Mouse (Mus musculus) G1E (cell line): ENCODE measurements around the gene Efcab2. TPM values are rescaled to one million over a fixed set of nuclear protein-coding genes. Genes with fewer than 3 reads are reported as not detected.

Source experiments
- ATAC-seq: 2 replicates; pipeline ENCODE4 v1.8.0; 2016; ENCODE audit warnings: mild to moderate bottlenecking; ENCODE audit not compliant: insufficient number of reproducible peaks, poor library complexity, low FRiP score, severe bottlenecking; ENCODE audit errors: extremely low read depth
- DNase-seq: peaks from one replicate; pipeline ENCODE4 v3.0.0; 2012; ENCODE audit warnings: low spot score
- H3K27me3 ChIP-seq: 2 replicates; pipeline ENCODE4 v1.6.1; 2012; ENCODE audit warnings: mild to moderate bottlenecking, low read length, inconsistent platforms; ENCODE audit not compliant: insufficient read depth
- H3K36me3 ChIP-seq: replicated peaks from 2 replicates; pipeline ENCODE3; 2012; ENCODE audit warnings: mild to moderate bottlenecking, inconsistent platforms
- H3K4me1 ChIP-seq: 2 replicates; pipeline ENCODE4 v1.6.1; 2012; ENCODE audit warnings: low read depth, low read length, inconsistent platforms, mixed read lengths; ENCODE audit not compliant: insufficient read depth
- H3K4me3 ChIP-seq: 2 replicates; pipeline ENCODE4 v1.5.1; 2012; ENCODE audit warnings: low read depth, mild to moderate bottlenecking, inconsistent platforms, low read length, moderate library complexity, mixed read lengths
- H3K9me3 ChIP-seq: replicated peaks from 2 replicates; pipeline ENCODE4 v1.6.1; 2012; ENCODE audit warnings: inconsistent platforms
- CTCF ChIP-seq: IDR thresholded peaks from 2 replicates; pipeline ENCODE4 v1.5.1; 2012; ENCODE audit warnings: low read depth, low read length, inconsistent platforms, mixed read lengths
- GATA1 ChIP-seq: IDR thresholded peaks from 2 replicates; pipeline ENCODE4 v1.6.1; 2012; ENCODE audit warnings: borderline replicate concordance, low read length, inconsistent platforms, mixed read lengths
- GATA2 ChIP-seq: IDR thresholded peaks from 2 replicates; pipeline ENCODE4 v1.6.1; 2012; ENCODE audit warnings: low read depth, low read length, inconsistent platforms, borderline replicate concordance
- POLR2AphosphoS5 ChIP-seq: IDR thresholded peaks from 2 replicates; pipeline ENCODE4 v1.6.1; 2012; ENCODE audit warnings: low read depth, low read length, inconsistent platforms; ENCODE audit not compliant: insufficient replicate concordance
- TAL1 ChIP-seq: conservative IDR thresholded peaks from 2 replicates; pipeline ENCODE4 v1.6.1; 2012; ENCODE audit warnings: low read depth, low read length, inconsistent platforms, mixed read lengths
- polyA plus RNA-seq: library from polyadenylated mRNA; stranded (reverse); fragments of >175 nt; gene quantifications from 2 replicates; pipeline ENCODE4 v1.2.3, GENCODE M21; 2012
- total RNA-seq, 2 experiments: library from RNA; stranded (forward) in 1 of 2; stranded (reverse) in 1 of 2; fragments of 200-1000 nt in 1 of 2; fragments of >200 nt in 1 of 2; fragmentation: Nextera tagmentation in 1 of 2; gene quantifications; 2 replicates each; pipeline ENCODE4 v1.2.3; 2014 to 2017

The Efcab2 gene
- total and polyA plus RNA-seq, 3 experiments = 0.17 to 6.0 (median 4.1) TPM

GRCm38 (mm10) chr1:178496841-178497240 lies 91.0 kb downstream of the Efcab2 start:
- peaks cover 8% of the 10 kb centered on the region; the same call in 1 of the 2 replicates for H3K27me3 ChIP-seq
- H3K9me3 ChIP-seq = no peaks in the 10 kb centered on the region
- TF ChIP-seq GATA1 (no peak), CTCF (peak; percentile 21; the same call in 1 of the 2 replicates)
- no peak overlapping the region for H3K4me3 ChIP-seq
- ATAC-seq = no peak
- H3K4me1 ChIP-seq = no peaks in the 10 kb centered on the region
- peak; percentile 11 for DNase-seq
- no peaks in the 10 kb centered on the region for H3K36me3 ChIP-seq

GRCm38 (mm10) chr1:178506938-178507337 lies 101.1 kb downstream of the Efcab2 start:
- Histone ChIP-seq H3K9me3 (no peaks in the 10 kb centered on the region), H3K4me1 (no peaks in the 10 kb centered on the region), H3K4me3 (no peak overlapping the region), H3K36me3 (no peaks in the 10 kb centered on the region), H3K27me3 (peaks cover 5% of the 10 kb centered on the region)
- no peak for ATAC-seq
- TF ChIP-seq POLR2AphosphoS5 = no peak
- no peak for TF ChIP-seq GATA1
- TF ChIP-seq CTCF = no peak
- no peak for TF ChIP-seq GATA2
- TF ChIP-seq TAL1 = no peak
- no peak for DNase-seq

- TF ChIP-seq GATA2 (no peak), TAL1 (no peak), CTCF (no peak), POLR2AphosphoS5 (no peak), GATA1 (no peak)
- no peak overlapping the region for H3K4me3 ChIP-seq
Observed at GRCm38 (mm10) chr1:178512323-178513031, 106.6 kb downstream of the Efcab2 start.

GRCm38 (mm10) chr1:178513954-178514353 lies 108.1 kb downstream of the Efcab2 start:
- ATAC-seq (no peak), DNase-seq (no peak)
- TF ChIP-seq POLR2AphosphoS5 (no peak), GATA2 (no peak)
- Histone ChIP-seq H3K27me3 (peaks cover 4% of the 10 kb centered on the region; the same call in 1 of the 2 replicates), H3K4me1 (no peaks in the 10 kb centered on the region), H3K9me3 (no peaks in the 10 kb centered on the region), H3K36me3 (no peaks in the 10 kb centered on the region), H3K4me3 (no peak overlapping the region)

More at GRCm38 (mm10) chr1:178512323-178513031, 106.6 kb downstream of the Efcab2 start:
- ATAC-seq = no peak
- Histone ChIP-seq H3K4me1 (no peaks in the 10 kb centered on the region), H3K36me3 (no peaks in the 10 kb centered on the region), H3K27me3 (peaks cover 4% of the 10 kb centered on the region; the same call in 1 of the 2 replicates), H3K9me3 (no peaks in the 10 kb centered on the region)
- DNase-seq = no peak

GRCm38 (mm10) chr1:178515839-178516238 lies 110.0 kb downstream of the Efcab2 start:
- no peak overlapping the region for H3K4me3 ChIP-seq
- TF ChIP-seq TAL1 (no peak), POLR2AphosphoS5 (no peak), GATA2 (no peak)
- peaks cover 4% of the 10 kb centered on the region; the same call in 1 of the 2 replicates for H3K27me3 ChIP-seq
- no peaks in the 10 kb centered on the region for H3K4me1 ChIP-seq
- H3K36me3 ChIP-seq = no peaks in the 10 kb centered on the region
- DNase-seq = no peak
- no peak for ATAC-seq
- no peaks in the 10 kb centered on the region for H3K9me3 ChIP-seq

GRCm38 (mm10) chr1:178522389-178522788 lies 116.5 kb downstream of the Efcab2 start:
- Histone ChIP-seq H3K9me3 (peaks cover 2% of the 10 kb centered on the region), H3K4me3 (no peak overlapping the region), H3K27me3 (0 out of 2 replicates have a peak, but pooled peaks cover 2% of the 10 kb centered on the region), H3K36me3 (no peaks in the 10 kb centered on the region), H3K4me1 (0 out of 2 replicates have a peak, but pooled peaks cover 3% of the 10 kb centered on the region)
- TF ChIP-seq POLR2AphosphoS5 (no peak), TAL1 (no peak), CTCF (no peak), GATA2 (no peak), GATA1 (no peak)
- ATAC-seq (no peak), DNase-seq (no peak)
